In the genomic region with DNA sequence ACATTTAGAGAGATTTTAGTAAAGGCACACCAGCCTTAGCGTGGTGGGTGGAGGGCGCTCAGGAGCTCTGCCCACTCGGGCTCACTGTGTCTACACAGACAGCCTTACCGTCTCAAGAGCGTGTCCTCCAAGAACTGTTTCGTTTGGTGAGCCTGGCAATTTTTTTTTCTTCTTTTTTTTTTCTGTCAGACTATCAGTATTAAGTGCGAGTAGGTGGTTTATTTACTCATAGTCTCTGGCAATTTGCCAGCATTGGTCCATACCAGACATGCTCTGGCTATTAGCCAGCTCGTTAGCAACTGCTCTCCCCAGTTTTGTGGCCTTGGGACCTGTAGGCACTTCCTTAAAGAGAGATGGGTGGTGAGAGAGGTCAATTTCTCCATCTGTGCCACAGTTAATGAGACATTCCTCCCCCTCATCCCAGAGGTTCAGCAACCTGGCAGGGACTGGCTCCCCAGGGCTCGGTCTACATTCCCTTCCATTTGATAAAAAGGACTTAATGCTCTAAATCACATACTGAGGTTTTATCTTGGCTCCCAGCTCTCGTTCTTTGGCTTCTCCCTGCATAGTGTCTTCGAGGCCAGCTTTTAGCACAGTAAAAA, we compare ENCODE assay signal across 8 mouse cellular contexts.
A peak's percentile ranks its signal among the peaks of the same experiment; 100 is the strongest.
DNase-seq lines count a peak whose midpoint lies in the region; ATAC-seq lines count a peak whose summit lies in the region.
"Had no signal": no experiment of that assay in that cellular context is flagged by ENCODE, and none has a peak within 500 bp of the region (broad histone marks: within the 10 kb centered on the region; RNA-seq: fewer than 3 reads in every experiment).

No protein-coding gene starts in this region.

- peak; percentile 66; the same call in 1 of the 2 replicates for ATAC-seq in midbrain, embryonic 13.5 days

- WGBS in forebrain, embryonic 10.5 days, result 75% methylated on average over 11 of the region's 11 CpGs
- 60% methylated on average over 11 of the region's 11 CpGs for WGBS in midbrain, embryonic 13.5 days

- no peak overlapping the region for H3K4me2 ChIP-seq in midbrain, embryonic 13.5 days (replicated peaks)

- H3K4me3 ChIP-seq in forebrain, embryonic 10.5 days, result no peak overlapping the region
- H3K4me3 ChIP-seq in midbrain, embryonic 13.5 days (replicated peaks), result no peak overlapping the region

- no peaks in the 10 kb centered on the region for H3K9me3 ChIP-seq in forebrain, embryonic 10.5 days
- no peaks in the 10 kb centered on the region for H3K9me3 ChIP-seq in midbrain, embryonic 13.5 days

- H3K27ac ChIP-seq in forebrain, embryonic 10.5 days, result peak overlapping the region; percentile 60; the same call in 1 of the 2 replicates
- peak overlapping the region; percentile 80 for H3K27ac ChIP-seq in midbrain, embryonic 13.5 days
- H3K27ac ChIP-seq: macrophage had no signal

- no peaks in the 10 kb centered on the region for H3K27me3 ChIP-seq in forebrain, embryonic 10.5 days (ENCODE audit: poor library complexity, severe bottlenecking)
- H3K27me3 ChIP-seq in midbrain, embryonic 13.5 days, result no peaks in the 10 kb centered on the region

- no peaks in the 10 kb centered on the region for H3K36me3 ChIP-seq in forebrain, embryonic 10.5 days (replicated peaks)
- H3K36me3 ChIP-seq in midbrain, embryonic 13.5 days, result no peaks in the 10 kb centered on the region

- H3K9ac ChIP-seq in midbrain, embryonic 13.5 days (replicated peaks), result no peak overlapping the region

- peak; percentile 41 for DNase-seq in ovary, adult 18-20 months (ENCODE audit: low spot score)
- no peak for DNase-seq in ovary, postnatal 10 days (ENCODE audit: low spot score)
- no peak for DNase-seq in forebrain, embryonic 10.5 days (ENCODE audit: extremely low spot score, low spot score)
- peak; percentile 37 for DNase-seq in kidney, adult 9 months
- no peak for DNase-seq in spleen, postnatal 4 days (ENCODE audit: low spot score in 2 of 2)
- DNase-seq in thymus, postnatal 10 days (ENCODE audit: low spot score in 2 of 2), result no peak

- peaks cover 24% of the 10 kb centered on the region for H3K4me1 ChIP-seq in forebrain, embryonic 10.5 days
- H3K4me1 ChIP-seq in midbrain, embryonic 13.5 days (replicated peaks), result peaks cover 21% of the 10 kb centered on the region

Comparison
In these comparisons a context has a peak if more than half of its experiments do, and no peak if none do; other contexts are left out.
1. DNase-seq: peak in ovary, adult 18-20 months (single experiment) and kidney, adult 9 months (single experiment); none in ovary, postnatal 10 days (single experiment), forebrain, embryonic 10.5 days (single experiment), spleen, postnatal 4 days (0 of 2) and thymus, postnatal 10 days (0 of 2).